Mouse (Mus musculus): ENCODE measurements around the gene Rnf214.

DNA sequence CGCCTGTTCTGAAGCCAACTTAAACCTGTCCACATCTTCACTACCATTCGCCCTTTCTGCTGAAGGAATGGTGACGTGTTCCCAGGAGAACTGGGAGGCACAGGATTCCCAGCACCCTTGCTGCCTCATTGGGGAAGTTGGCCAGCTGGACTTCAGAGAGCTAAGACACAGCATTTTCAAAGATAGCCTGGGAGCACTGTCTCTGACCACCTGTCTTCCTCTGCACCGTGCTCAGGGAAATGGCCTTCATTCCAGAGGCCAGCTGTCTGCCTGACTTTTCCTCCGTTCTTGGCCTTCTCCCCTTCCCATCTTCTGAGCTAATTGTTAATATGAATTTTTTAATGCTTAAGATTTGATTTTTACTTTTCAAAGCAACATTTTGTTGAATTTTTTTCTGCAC is 22.6 kb upstream of the Rnf214 start:
- TF ChIP-seq GATA1 (IDR thresholded peaks at IDR 0.05; ENCODE audit: low read length) = no peak
- TF ChIP-seq TAL1 (IDR thresholded peaks at IDR 0.05; ENCODE audit: low read length) = no peak
